Mouse (Mus musculus) liver, postnatal 0 days (tissue): Measurements from ENCODE around the gene Ttc34.

Experiments used
- CTCF ChIP-seq: sonication (generic); IDR thresholded peaks from 2 replicates; pipeline ENCODE4 v1.5.1; 2016; ENCODE audit warnings: antibody characterized with exemption, low read depth
- EP300 ChIP-seq: IDR thresholded peaks from 2 replicates; pipeline ENCODE4 v1.6.1; 2016; ENCODE audit warnings: antibody characterized with exemption, low read depth, mild to moderate bottlenecking

DNA sequence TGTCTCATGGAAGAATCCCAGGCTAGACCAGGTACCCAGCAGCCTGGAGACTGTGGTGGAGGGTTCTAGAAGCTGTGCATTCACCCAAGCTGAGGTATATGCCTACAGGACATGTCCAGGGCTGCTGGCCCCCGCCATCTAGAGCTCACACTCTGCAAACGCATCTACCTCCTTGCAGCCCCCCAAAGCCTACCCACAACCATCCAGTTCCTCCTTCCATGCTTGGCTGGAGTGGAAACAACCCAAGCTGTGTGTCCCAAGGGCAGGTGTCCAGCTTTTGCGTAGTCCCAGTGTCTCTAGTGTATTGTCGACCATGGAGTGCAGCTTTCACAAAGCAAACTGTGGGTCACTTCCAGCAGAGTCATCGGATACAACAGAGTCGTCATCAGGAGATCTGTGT, 30.0 kb downstream of the Ttc34 start:
- TF ChIP-seq CTCF, result no peak
- no peak for TF ChIP-seq EP300
